Mouse (Mus musculus): ENCODE results near the gene Ccdc88c. TPM values are rescaled to one million over a fixed set of nuclear protein-coding genes. Genes with fewer than 3 reads are reported as not detected.

Ccdc88c gene
- polyA plus RNA-seq, 1 experiment from 2014 or later: 15.3 TPM

GRCm38 (mm10) chr12:100996378-100996898 lies 32.4 kb downstream of the Ccdc88c start:
- Histone ChIP-seq H3K4me2 (no peak overlapping the region), H3K9ac (no peak overlapping the region), H3K4me1 (ENCODE audit: insufficient read depth) (peaks cover 17% of the 10 kb centered on the region), H3K27me3 (ENCODE audit: insufficient read depth, low read length) (no peaks in the 10 kb centered on the region), H3K36me3 (ENCODE audit: insufficient read depth) (no peaks in the 10 kb centered on the region), H3K27ac (ENCODE audit: low read depth) (no peak overlapping the region; the same call in 1 of the 2 replicates), H3K9me3 (ENCODE audit: low read depth, low read length) (no peaks in the 10 kb centered on the region), H3K4me3 (ENCODE audit: low read depth, low read length) (no peak overlapping the region)
- no peak for TF ChIP-seq CTCF (IDR thresholded peaks at IDR 0.05; ENCODE audit: low read depth)
- DNase-seq: no peak
- ATAC-seq (ENCODE audit: insufficient read depth): no peak
- 37% methylated on average over 5 of the region's 5 CpGs for WGBS

GRCm38 (mm10) chr12:100995607-100996377 lies 33.1 kb downstream of the Ccdc88c start:
- no peaks in the 10 kb centered on the region for H3K27me3 ChIP-seq (ENCODE audit: insufficient read depth, low read length)
- no peaks in the 10 kb centered on the region for H3K9me3 ChIP-seq (ENCODE audit: low read depth, low read length)
- no peak overlapping the region; the same call in 1 of the 2 replicates for H3K27ac ChIP-seq (ENCODE audit: low read depth)
- no peak for TF ChIP-seq CTCF (IDR thresholded peaks at IDR 0.05; ENCODE audit: low read depth)
- no peak overlapping the region for H3K4me2 ChIP-seq
- no peak for DNase-seq
- H3K4me1 ChIP-seq (ENCODE audit: insufficient read depth): peaks cover 15% of the 10 kb centered on the region
- ATAC-seq (ENCODE audit: insufficient read depth): no peak
- H3K4me3 ChIP-seq (ENCODE audit: low read depth, low read length): no peak overlapping the region
- 38% methylated on average over 16 of the region's 16 CpGs for WGBS
- H3K36me3 ChIP-seq (ENCODE audit: insufficient read depth): no peaks in the 10 kb centered on the region
- H3K9ac ChIP-seq: no peak overlapping the region

GRCm38 (mm10) chr12:100994140-100995015 lies 34.5 kb downstream of the Ccdc88c start:
- no peaks in the 10 kb centered on the region for H3K9me3 ChIP-seq (ENCODE audit: low read depth, low read length)
- H3K4me3 ChIP-seq (ENCODE audit: low read depth, low read length): no peak overlapping the region
- DNase-seq (no peak), ATAC-seq (ENCODE audit: insufficient read depth) (no peak)
- no peaks in the 10 kb centered on the region for H3K27me3 ChIP-seq (ENCODE audit: insufficient read depth, low read length)
- H3K27ac ChIP-seq (ENCODE audit: low read depth): no peak overlapping the region
- no peak overlapping the region for H3K4me2 ChIP-seq
- no peak for TF ChIP-seq CTCF (IDR thresholded peaks at IDR 0.05; ENCODE audit: low read depth)
- no peak overlapping the region for H3K9ac ChIP-seq
- 68% methylated on average over 3 of the region's 3 CpGs for whole genome bisulfite sequencing
- peaks cover 10% of the 10 kb centered on the region for H3K4me1 ChIP-seq (ENCODE audit: insufficient read depth)
- H3K36me3 ChIP-seq (ENCODE audit: insufficient read depth): no peaks in the 10 kb centered on the region

DNA sequence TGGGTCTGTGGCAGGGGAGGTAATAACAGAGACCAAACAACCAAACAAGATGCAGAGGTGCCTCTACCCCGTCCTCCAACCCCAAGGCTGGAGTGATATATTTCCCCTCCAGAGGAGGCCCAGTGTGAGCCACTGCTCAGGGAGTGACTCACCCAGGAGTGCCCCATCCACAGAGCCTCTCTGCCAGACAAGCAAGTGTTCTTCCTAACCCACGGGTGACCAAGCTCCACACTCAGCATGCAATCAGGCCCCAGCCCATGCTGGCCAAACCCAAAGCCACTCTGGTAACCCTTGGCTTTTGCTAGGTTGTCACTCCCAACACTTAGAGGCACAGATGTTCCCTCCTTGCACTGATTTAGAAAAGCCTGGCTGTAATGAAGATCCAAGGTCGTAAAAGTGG lies 35.7 kb downstream of the Ccdc88c start:
- Histone ChIP-seq H3K9me3 (ENCODE audit: low read depth, low read length) (no peaks in the 10 kb centered on the region), H3K36me3 (ENCODE audit: insufficient read depth) (no peaks in the 10 kb centered on the region), H3K27me3 (ENCODE audit: insufficient read depth, low read length) (no peaks in the 10 kb centered on the region), H3K9ac (no peak overlapping the region), H3K27ac (ENCODE audit: low read depth) (no peak overlapping the region), H3K4me2 (no peak overlapping the region), H3K4me1 (ENCODE audit: insufficient read depth) (peaks cover 4% of the 10 kb centered on the region), H3K4me3 (ENCODE audit: low read depth, low read length) (no peak overlapping the region)
- no peak for ATAC-seq (ENCODE audit: insufficient read depth)
- WGBS: 68% methylated on average over 3 of the region's 3 CpGs
- DNase-seq: no peak
- no peak for TF ChIP-seq CTCF (IDR thresholded peaks at IDR 0.05; ENCODE audit: low read depth)

GRCm38 (mm10) chr12:100992505-100992904 lies 36.4 kb downstream of the Ccdc88c start:
- ATAC-seq (ENCODE audit: insufficient read depth) (no peak), DNase-seq (no peak)
- Histone ChIP-seq H3K36me3 (ENCODE audit: insufficient read depth) (no peaks in the 10 kb centered on the region), H3K4me2 (no peak overlapping the region), H3K4me3 (ENCODE audit: low read depth, low read length) (no peak overlapping the region), H3K4me1 (ENCODE audit: insufficient read depth) (no peaks in the 10 kb centered on the region), H3K27me3 (ENCODE audit: insufficient read depth, low read length) (no peaks in the 10 kb centered on the region), H3K9ac (no peak overlapping the region), H3K9me3 (ENCODE audit: low read depth, low read length) (no peaks in the 10 kb centered on the region), H3K27ac (ENCODE audit: low read depth) (no peak overlapping the region)
- no peak for TF ChIP-seq CTCF (IDR thresholded peaks at IDR 0.05; ENCODE audit: low read depth)
- WGBS: 78% methylated on average over 7 of the region's 7 CpGs

GRCm38 (mm10) chr12:100991119-100991518 lies 37.7 kb downstream of the Ccdc88c start:
- Histone ChIP-seq H3K27me3 (ENCODE audit: insufficient read depth, low read length) (no peaks in the 10 kb centered on the region), H3K9ac (no peak overlapping the region), H3K4me2 (no peak overlapping the region), H3K9me3 (ENCODE audit: low read depth, low read length) (no peaks in the 10 kb centered on the region), H3K4me1 (ENCODE audit: insufficient read depth) (no peaks in the 10 kb centered on the region), H3K27ac (ENCODE audit: low read depth) (no peak overlapping the region), H3K4me3 (ENCODE audit: low read depth, low read length) (no peak overlapping the region), H3K36me3 (ENCODE audit: insufficient read depth) (no peaks in the 10 kb centered on the region)
- WGBS: 69% methylated on average over 3 of the region's 3 CpGs
- no peak for TF ChIP-seq CTCF (IDR thresholded peaks at IDR 0.05; ENCODE audit: low read depth)
- ATAC-seq (ENCODE audit: insufficient read depth) (no peak), DNase-seq (no peak)

DNA sequence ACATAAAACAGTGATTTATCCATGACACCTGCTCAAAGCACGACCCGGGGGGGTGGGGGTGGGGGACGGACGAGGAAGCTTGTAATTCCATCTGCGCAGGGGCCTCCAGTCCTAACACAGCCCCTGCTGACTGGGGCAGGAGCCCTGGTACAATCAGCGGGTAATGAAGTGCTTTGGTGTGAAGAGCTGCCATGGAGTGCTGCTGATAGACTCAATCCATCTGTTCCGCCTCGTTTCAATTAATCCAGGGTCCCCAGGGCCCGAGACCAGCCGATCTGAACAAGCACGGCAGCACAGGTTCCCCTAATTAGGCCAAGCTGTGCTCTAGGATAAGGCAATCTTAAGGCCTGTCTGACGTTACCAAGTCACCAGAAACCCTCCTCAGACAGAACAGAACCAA lies 38.6 kb downstream of the Ccdc88c start:
- Histone ChIP-seq H3K9me3 (ENCODE audit: low read depth, low read length) (no peaks in the 10 kb centered on the region), H3K4me1 (ENCODE audit: insufficient read depth) (no peaks in the 10 kb centered on the region), H3K4me2 (no peak overlapping the region), H3K27ac (ENCODE audit: low read depth) (no peak overlapping the region), H3K9ac (no peak overlapping the region), H3K27me3 (ENCODE audit: insufficient read depth, low read length) (no peaks in the 10 kb centered on the region), H3K36me3 (ENCODE audit: insufficient read depth) (no peaks in the 10 kb centered on the region), H3K4me3 (ENCODE audit: low read depth, low read length) (no peak overlapping the region)
- ATAC-seq (ENCODE audit: insufficient read depth) (no peak), DNase-seq (no peak)
- no peak for TF ChIP-seq CTCF (IDR thresholded peaks at IDR 0.05; ENCODE audit: low read depth)
- WGBS: 31% methylated on average over 12 of the region's 12 CpGs

Data from lung, embryonic 14.5 days (tissue).